Mouse (Mus musculus): ENCODE results near the gene Cacnb2.

Gene Cacnb2

GRCm38 (mm10) chr2:14774857-14775495 lies 172.1 kb downstream of the Cacnb2 start:
- DNase-seq (ENCODE audit: low spot score): no peak

GRCm38 (mm10) chr2:14787983-14788382 lies 185.1 kb downstream of the Cacnb2 start:
- DNase-seq (ENCODE audit: low spot score): no peak

GRCm38 (mm10) chr2:14801446-14802046 lies 198.7 kb downstream of the Cacnb2 start:
- DNase-seq (ENCODE audit: low spot score): no peak

- DNase-seq (ENCODE audit: low spot score): no peak
These were observed 204.9 kb downstream of the Cacnb2 start for GRCm38 (mm10) chr2:14807650-14808347.

- DNase-seq (ENCODE audit: low spot score): no peak
These were observed 212.1 kb downstream of the Cacnb2 start for GRCm38 (mm10) chr2:14814977-14815376.

- no peak for DNase-seq (ENCODE audit: low spot score)
These were observed 215.8 kb downstream of the Cacnb2 start for GRCm38 (mm10) chr2:14818651-14819050.

GRCm38 (mm10) chr2:14820946-14821345 lies 218.1 kb downstream of the Cacnb2 start:
- no peak for DNase-seq (ENCODE audit: low spot score)

GRCm38 (mm10) chr2:14823105-14823504 lies 220.2 kb downstream of the Cacnb2 start:
- no peak for DNase-seq (ENCODE audit: low spot score)

GRCm38 (mm10) chr2:14823816-14824348 lies 221.0 kb downstream of the Cacnb2 start:
- DNase-seq (ENCODE audit: low spot score): no peak

- no peak for DNase-seq (ENCODE audit: low spot score)
These were observed 222.3 kb downstream of the Cacnb2 start for GRCm38 (mm10) chr2:14825146-14825545.

- no peak for DNase-seq (ENCODE audit: low spot score)
These were observed 226.6 kb downstream of the Cacnb2 start for GRCm38 (mm10) chr2:14829451-14829850.

- peak; percentile 35 for DNase-seq (ENCODE audit: low spot score)
These were observed 228.4 kb downstream of the Cacnb2 start for GRCm38 (mm10) chr2:14831308-14831707.

- DNase-seq (ENCODE audit: low spot score): no peak
These were observed 231.9 kb downstream of the Cacnb2 start for GRCm38 (mm10) chr2:14834700-14835317.

GRCm38 (mm10) chr2:14841272-14841671 lies 238.4 kb downstream of the Cacnb2 start:
- DNase-seq (ENCODE audit: low spot score): no peak

GRCm38 (mm10) chr2:14846727-14847126 lies 243.8 kb downstream of the Cacnb2 start:
- no peak for DNase-seq (ENCODE audit: low spot score)

- DNase-seq (ENCODE audit: low spot score): no peak
These were observed 244.3 kb downstream of the Cacnb2 start for GRCm38 (mm10) chr2:14847188-14847587.

- no peak for DNase-seq (ENCODE audit: low spot score)
These were observed 247.9 kb downstream of the Cacnb2 start for GRCm38 (mm10) chr2:14850831-14851230.

GRCm38 (mm10) chr2:14851383-14851782 lies 248.5 kb downstream of the Cacnb2 start:
- no peak for DNase-seq (ENCODE audit: low spot score)

GRCm38 (mm10) chr2:14854054-14854453 lies 251.2 kb downstream of the Cacnb2 start:
- no peak for DNase-seq (ENCODE audit: low spot score)

GRCm38 (mm10) chr2:14858301-14858700 lies 255.4 kb downstream of the Cacnb2 start:
- no peak for DNase-seq (ENCODE audit: low spot score)

- no peak for DNase-seq (ENCODE audit: low spot score)
These were observed 257.5 kb downstream of the Cacnb2 start for GRCm38 (mm10) chr2:14860350-14860749.

GRCm38 (mm10) chr2:14861613-14862012 lies 258.7 kb downstream of the Cacnb2 start:
- no peak for DNase-seq (ENCODE audit: low spot score)

- DNase-seq (ENCODE audit: low spot score): no peak
These were observed 260.1 kb downstream of the Cacnb2 start for GRCm38 (mm10) chr2:14862981-14863380.
